Mouse (Mus musculus) frontal cortex, postnatal 36 days (tissue): ENCODE data around the gene Sacs.
"Not testable (repeated sequence)": the region's sequence is repeated elsewhere in the genome, so short reads cannot be mapped to it uniquely, and the experiment has no call there.

Experiments
- DNase-seq, 2 experiments: peaks; one replicate each; pipeline ENCODE4 v3.0.0; 2022; ENCODE audit warnings: low spot score in 2 of 2

Gene Sacs

GRCm38 (mm10) chr14:61137994-61138726 is at the start of gene Sacs:
TSS of gene Sacs (plus strand) at chr14:61138457.
- DNase-seq, result peak; percentile 67 to 71

GRCm38 (mm10) chr14:61090955-61091354 is 47.3 kb upstream of the Sacs start:
- DNase-seq, result peak; percentile 22 to 49

- DNase-seq, result peak; percentile 51 to 64
Observed at GRCm38 (mm10) chr14:61092073-61092472, 46.2 kb upstream of the Sacs start.

- no peak for DNase-seq
Observed at GRCm38 (mm10) chr14:61097974-61098625, 40.2 kb upstream of the Sacs start.

- no peak for DNase-seq
Observed at GRCm38 (mm10) chr14:61100736-61101135, 37.5 kb upstream of the Sacs start.

- no peak for DNase-seq
Observed at GRCm38 (mm10) chr14:61106404-61106803, 31.9 kb upstream of the Sacs start.

GRCm38 (mm10) chr14:61108625-61109024 is 29.6 kb upstream of the Sacs start:
- DNase-seq, result no peak

GRCm38 (mm10) chr14:61112404-61112803 is 25.9 kb upstream of the Sacs start:
- peak; percentile 81 to 82 for DNase-seq

GRCm38 (mm10) chr14:61124755-61125154 is 13.5 kb upstream of the Sacs start:
- DNase-seq, result no peak

GRCm38 (mm10) chr14:61125201-61125600 is 13.1 kb upstream of the Sacs start:
- no peak for DNase-seq

- not testable (repeated sequence) for DNase-seq
Observed at GRCm38 (mm10) chr14:61127365-61127764, 10.9 kb upstream of the Sacs start.

GRCm38 (mm10) chr14:61128961-61129507 is 9.2 kb upstream of the Sacs start:
- DNase-seq, result no peak

- DNase-seq, result no peak
Observed at GRCm38 (mm10) chr14:61132556-61132955, 5.7 kb upstream of the Sacs start.

- DNase-seq, result no peak
Observed at GRCm38 (mm10) chr14:61134381-61135030, 3.8 kb upstream of the Sacs start.

- no peak for DNase-seq
Observed at GRCm38 (mm10) chr14:61137410-61137809, 847 bp upstream of the Sacs start.

GRCm38 (mm10) chr14:61138727-61139067 is 440 bp downstream of the Sacs start:
- DNase-seq, result no peak

- no peak for DNase-seq
Observed at GRCm38 (mm10) chr14:61143358-61143757, 5.1 kb downstream of the Sacs start.

GRCm38 (mm10) chr14:61143869-61144268 is 5.6 kb downstream of the Sacs start:
- DNase-seq, result no peak

- not testable (repeated sequence) for DNase-seq
Observed at GRCm38 (mm10) chr14:61150416-61150815, 12.2 kb downstream of the Sacs start.

- DNase-seq, result no peak
Observed at GRCm38 (mm10) chr14:61154900-61155585, 16.8 kb downstream of the Sacs start.

GRCm38 (mm10) chr14:61155687-61156086 is 17.4 kb downstream of the Sacs start:
- no peak for DNase-seq

GRCm38 (mm10) chr14:61157426-61157825 is 19.2 kb downstream of the Sacs start:
- DNase-seq, result not testable (repeated sequence)
